Mouse (Mus musculus): ENCODE results near the gene Samd14. TPM values are rescaled to one million over a fixed set of nuclear protein-coding genes. Genes with fewer than 3 reads are reported as not detected.

The Samd14 gene
- polyA plus RNA-seq, 1 experiment = 14.4 TPM

DNA sequence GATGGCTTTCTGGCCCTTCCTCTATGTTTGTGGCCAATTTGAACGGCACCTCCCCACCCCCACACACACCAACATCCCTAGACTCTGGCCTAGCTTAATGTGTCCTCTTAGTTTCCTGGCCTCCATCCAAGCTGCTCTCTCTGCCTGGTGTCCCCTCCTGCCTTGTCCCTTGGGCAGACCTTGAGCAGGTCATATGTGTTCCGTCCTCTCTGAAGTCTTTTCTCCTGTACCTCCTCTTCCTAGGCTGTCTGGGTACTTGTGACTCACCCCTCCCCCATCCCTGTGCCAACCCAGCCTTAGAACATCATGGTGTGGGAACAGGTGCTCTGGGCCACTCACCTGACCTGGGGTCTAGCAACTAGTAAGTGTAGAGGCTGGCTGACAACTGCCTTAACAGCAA lies 34.7 kb upstream of the Samd14 start:
- Histone ChIP-seq H3K79me2 (ENCODE audit: control insufficient read depth, insufficient read depth) (peaks cover 5% of the 10 kb centered on the region), H3K4me2 (ENCODE audit: low read depth) (no peak overlapping the region), H3K36me3 (ENCODE audit: control insufficient read depth, insufficient read depth) (no peaks in the 10 kb centered on the region), H3K27me3 (ENCODE audit: control insufficient read depth, insufficient read depth, insufficient read length) (no peaks in the 10 kb centered on the region), H3ac (ENCODE audit: control insufficient read depth, insufficient read length) (no peak overlapping the region), H3K4me3 (no peak overlapping the region)
- TF ChIP-seq MYOD1 (IDR thresholded peaks at IDR 0.05; ENCODE audit: control insufficient read depth in 1 of 3, insufficient read length in 2 of 3, low read depth in 2 of 3) (no peak), POLR2A (IDR thresholded peaks at IDR 0.05; ENCODE audit: insufficient read length, low read depth) (no peak), POLR2AphosphoS2 (IDR thresholded peaks at IDR 0.05; ENCODE audit: insufficient read length, low read depth) (no peak), REST (IDR thresholded peaks at IDR 0.05; ENCODE audit: insufficient read depth, insufficient read length) (no peak), TCF12 (IDR thresholded peaks at IDR 0.05; ENCODE audit: insufficient read depth, poor library complexity, severe bottlenecking) (no peak), E2F4 (IDR thresholded peaks at IDR 0.05; ENCODE audit: insufficient read depth) (no peak), MAX (IDR thresholded peaks at IDR 0.05; ENCODE audit: low read depth) (no peak), USF1 (IDR thresholded peaks at IDR 0.05; ENCODE audit: low read depth) (no peak), CEBPB (IDR thresholded peaks at IDR 0.05; ENCODE audit: insufficient read depth, poor library complexity, severe bottlenecking) (no peak), MYOG (IDR thresholded peaks at IDR 0.05; ENCODE audit: control insufficient read depth in 1 of 3, insufficient read depth in 1 of 3, insufficient read length in 2 of 3, low read depth in 2 of 3) (no peak), SRF (IDR thresholded peaks at IDR 0.05; ENCODE audit: control insufficient read depth, insufficient read length, low read depth) (no peak), TCF3 (IDR thresholded peaks at IDR 0.05; ENCODE audit: insufficient read length, low read depth) (no peak)

DNA sequence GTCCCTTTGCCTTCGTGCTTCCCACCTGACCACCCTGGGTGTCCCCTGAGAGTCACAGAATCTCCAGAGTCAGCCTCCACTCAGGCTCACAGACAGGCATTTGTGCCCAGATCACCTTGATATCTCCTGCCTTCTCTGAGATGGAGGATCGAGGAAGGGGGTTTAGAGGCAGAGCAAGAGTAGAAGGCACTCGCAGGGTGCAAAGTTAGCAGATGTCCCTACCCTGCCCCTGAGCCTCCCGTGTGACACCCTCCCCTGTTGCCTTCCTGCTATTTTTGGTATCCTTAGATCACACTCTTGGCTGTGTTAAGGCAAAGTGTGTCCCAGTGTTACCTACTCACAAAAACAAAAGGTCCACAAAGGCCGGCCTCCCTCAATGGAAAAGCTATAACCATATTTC lies 33.5 kb upstream of the Samd14 start, which contains the start of gene Sgca:
Gene Sgca, minus strand, starts transcription at position 129 of the 400 bp plus-strand sequence.
- no peak within 1 kb of the TSS for H3ac ChIP-seq (ENCODE audit: control insufficient read depth, insufficient read length)
- no peaks in the 10 kb centered on the region for H3K36me3 ChIP-seq (ENCODE audit: control insufficient read depth, insufficient read depth)
- H3K79me2 ChIP-seq (ENCODE audit: control insufficient read depth, insufficient read depth) = peaks cover 5% of the 10 kb centered on the region
- no peaks in the 10 kb centered on the region for H3K27me3 ChIP-seq (ENCODE audit: control insufficient read depth, insufficient read depth, insufficient read length)
- no peak within 1 kb of the TSS for H3K4me3 ChIP-seq
- no peak within 1 kb of the TSS for H3K4me2 ChIP-seq (ENCODE audit: low read depth)
- peak in 1 of 3 experiments; percentile 7 for TF ChIP-seq MYOD1 (IDR thresholded peaks at IDR 0.05; ENCODE audit: control insufficient read depth in 1 of 3, insufficient read length in 2 of 3, low read depth in 2 of 3)
- TF ChIP-seq POLR2AphosphoS2 (IDR thresholded peaks at IDR 0.05; ENCODE audit: insufficient read length, low read depth) = no peak

DNA sequence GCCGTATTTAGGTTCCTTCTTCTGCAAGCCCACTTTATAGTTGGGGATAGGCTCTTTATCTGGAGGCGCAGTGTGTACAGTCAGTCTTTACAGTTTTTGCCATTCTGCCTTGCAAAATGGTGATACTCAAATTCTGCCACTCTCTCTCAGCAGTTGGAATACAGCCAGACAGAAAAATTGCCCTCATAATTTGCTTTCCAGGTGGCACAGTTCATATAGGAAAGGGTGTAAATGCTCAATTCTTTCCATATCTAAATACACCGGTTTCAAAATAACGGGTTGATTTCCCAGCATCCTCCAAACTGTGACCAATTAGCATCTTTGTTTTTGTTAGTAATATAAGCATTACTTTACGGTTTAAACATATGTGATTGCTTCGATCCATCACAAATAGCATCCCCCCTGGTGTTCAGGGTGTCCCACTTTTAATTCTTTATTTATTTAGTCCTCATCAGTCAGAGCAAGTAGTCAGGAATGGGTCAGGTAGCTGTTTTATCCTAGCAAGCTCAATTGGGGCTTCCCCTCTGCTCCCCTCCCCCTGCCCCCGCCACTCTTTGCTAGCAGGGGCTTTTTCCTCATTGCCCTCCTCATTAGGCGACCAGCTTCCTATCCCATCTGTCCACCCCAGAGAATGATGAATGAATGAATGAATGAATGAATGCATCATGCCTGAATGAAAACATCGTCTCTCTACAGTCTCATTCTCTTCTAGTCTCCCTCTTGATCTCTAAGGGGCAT lies 31.3 kb upstream of the Samd14 start:
- no peaks in the 10 kb centered on the region for H3K27me3 ChIP-seq (ENCODE audit: control insufficient read depth, insufficient read depth, insufficient read length)
- H3K36me3 ChIP-seq (ENCODE audit: control insufficient read depth, insufficient read depth) = no peaks in the 10 kb centered on the region
- H3K79me2 ChIP-seq (ENCODE audit: control insufficient read depth, insufficient read depth) = no peaks in the 10 kb centered on the region
- no peak overlapping the region for H3ac ChIP-seq (ENCODE audit: control insufficient read depth, insufficient read length)
- H3K4me2 ChIP-seq (ENCODE audit: low read depth) = peak overlapping the region; percentile 55
- TF ChIP-seq USF1 (IDR thresholded peaks at IDR 0.05; ENCODE audit: low read depth) = no peak
- no peak for TF ChIP-seq TCF3 (IDR thresholded peaks at IDR 0.05; ENCODE audit: insufficient read length, low read depth)
- no peak for TF ChIP-seq MAX (IDR thresholded peaks at IDR 0.05; ENCODE audit: low read depth)
- no peak for TF ChIP-seq CEBPB (IDR thresholded peaks at IDR 0.05; ENCODE audit: insufficient read depth, poor library complexity, severe bottlenecking)
- no peak for TF ChIP-seq MYOG (IDR thresholded peaks at IDR 0.05; ENCODE audit: control insufficient read depth in 1 of 3, insufficient read depth in 1 of 3, insufficient read length in 2 of 3, low read depth in 2 of 3)
- TF ChIP-seq REST (IDR thresholded peaks at IDR 0.05; ENCODE audit: insufficient read depth, insufficient read length) = no peak
- TF ChIP-seq SRF (IDR thresholded peaks at IDR 0.05; ENCODE audit: control insufficient read depth, insufficient read length, low read depth) = no peak
- no peak for TF ChIP-seq POLR2A (IDR thresholded peaks at IDR 0.05; ENCODE audit: insufficient read length, low read depth)
- no peak for TF ChIP-seq E2F4 (IDR thresholded peaks at IDR 0.05; ENCODE audit: insufficient read depth)
- TF ChIP-seq POLR2AphosphoS2 (IDR thresholded peaks at IDR 0.05; ENCODE audit: insufficient read length, low read depth) = no peak
- H3K4me3 ChIP-seq = no peak overlapping the region

DNA sequence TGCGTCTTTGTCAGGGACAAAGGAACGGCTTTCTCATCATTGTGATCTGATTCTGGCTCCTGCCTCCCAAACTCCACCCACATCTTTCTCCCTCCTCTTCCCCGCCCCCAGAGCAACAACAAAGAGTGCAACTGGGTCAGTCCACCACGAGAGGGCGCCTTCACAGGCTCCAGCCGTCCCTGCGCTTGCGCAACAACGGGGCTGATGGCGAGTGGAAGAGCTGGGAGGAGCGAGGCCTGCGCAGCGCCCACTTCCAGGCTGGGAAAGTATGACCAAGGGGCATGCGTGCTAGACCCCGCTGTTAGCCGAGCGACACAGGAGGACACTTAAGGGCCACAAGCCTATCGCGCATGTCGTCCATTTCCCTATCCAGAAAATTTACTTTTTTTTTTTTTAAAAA lies 30.7 kb upstream of the Samd14 start:
- Histone ChIP-seq H3ac (ENCODE audit: control insufficient read depth, insufficient read length) (no peak overlapping the region), H3K36me3 (ENCODE audit: control insufficient read depth, insufficient read depth) (no peaks in the 10 kb centered on the region), H3K4me2 (ENCODE audit: low read depth) (peak overlapping the region; percentile 65), H3K79me2 (ENCODE audit: control insufficient read depth, insufficient read depth) (no peaks in the 10 kb centered on the region), H3K27me3 (ENCODE audit: control insufficient read depth, insufficient read depth, insufficient read length) (no peaks in the 10 kb centered on the region), H3K4me3 (no peak overlapping the region)
- no peak for TF ChIP-seq SRF (IDR thresholded peaks at IDR 0.05; ENCODE audit: control insufficient read depth, insufficient read length, low read depth)
- no peak for TF ChIP-seq MYOD1 (IDR thresholded peaks at IDR 0.05; ENCODE audit: control insufficient read depth in 1 of 3, insufficient read length in 2 of 3, low read depth in 2 of 3)
- no peak for TF ChIP-seq E2F4 (IDR thresholded peaks at IDR 0.05; ENCODE audit: insufficient read depth)
- peak in 1 of 3 experiments; percentile 35 for TF ChIP-seq MYOG (IDR thresholded peaks at IDR 0.05; ENCODE audit: control insufficient read depth in 1 of 3, insufficient read depth in 1 of 3, insufficient read length in 2 of 3, low read depth in 2 of 3)
- peak; percentile 77 for TF ChIP-seq POLR2A (IDR thresholded peaks at IDR 0.05; ENCODE audit: insufficient read length, low read depth)
- peak; percentile 72 for TF ChIP-seq POLR2AphosphoS2 (IDR thresholded peaks at IDR 0.05; ENCODE audit: insufficient read length, low read depth)
- no peak for TF ChIP-seq USF1 (IDR thresholded peaks at IDR 0.05; ENCODE audit: low read depth)
- TF ChIP-seq CEBPB (IDR thresholded peaks at IDR 0.05; ENCODE audit: insufficient read depth, poor library complexity, severe bottlenecking) = peak; percentile 99

All from myocyte (in vitro differentiated cells).